ENCODE assay signal across 26 mouse cellular contexts in genomic region chr9:108732462-108732861, GRCm38 (mm10). TPM values are rescaled to one million over a fixed set of nuclear protein-coding genes. Genes with fewer than 3 reads are reported as not detected.
DNase-seq lines count a peak whose midpoint lies in the region; ATAC-seq and TF ChIP-seq lines count a peak whose summit lies in the region.
"Had no signal": no experiment of that assay in that cellular context is flagged by ENCODE, and none has a peak within 500 bp of the region (broad histone marks: within the 10 kb centered on the region; RNA-seq: fewer than 3 reads in every experiment).

No protein-coding gene starts in this region.

- peak; percentile 24; the same call in 1 of the 2 replicates for TF ChIP-seq CTCF in heart, adult 2 months (IDR thresholded peaks at IDR 0.05)
- peak; percentile 50 for TF ChIP-seq CTCF in lung, postnatal 0 days (IDR thresholded peaks at IDR 0.05)

- H3K4me3 ChIP-seq in heart, adult 2 months = no peak overlapping the region
- no peak overlapping the region for H3K4me3 ChIP-seq in lung, postnatal 0 days (ENCODE audit: low read depth, low read length)
- H3K4me3 ChIP-seq: forebrain, embryonic 10.5 days; heart, embryonic 13.5 days; hindbrain, embryonic 15.5 days; neural tube, embryonic 15.5 days; stomach, embryonic 15.5 days had no signal

- no peaks in the 10 kb centered on the region for H3K79me2 ChIP-seq in heart, adult 2 months (replicated peaks; ENCODE audit: control insufficient read depth, insufficient read depth, low read length)

- H3K4me1 ChIP-seq in heart, adult 2 months (ENCODE audit: control insufficient read depth, insufficient read depth, low read length) = no peaks in the 10 kb centered on the region
- no peaks in the 10 kb centered on the region for H3K4me1 ChIP-seq in lung, postnatal 0 days (ENCODE audit: insufficient read depth, low read depth, low read length)
- H3K4me1 ChIP-seq: forebrain, embryonic 10.5 days; heart, embryonic 13.5 days; hindbrain, embryonic 15.5 days; neural tube, embryonic 15.5 days; stomach, embryonic 15.5 days had no signal

- no peaks in the 10 kb centered on the region for H3K36me3 ChIP-seq in heart, adult 2 months (ENCODE audit: control insufficient read depth, insufficient read depth, low read length)
- H3K36me3 ChIP-seq in lung, postnatal 0 days (ENCODE audit: insufficient read depth, low read length) = 0 out of 2 replicates have a peak, but pooled peaks cover 7% of the 10 kb centered on the region

- H3K9ac ChIP-seq in heart, adult 2 months (ENCODE audit: low read depth, low read length) = no peak overlapping the region
- no peak overlapping the region for H3K9ac ChIP-seq in lung, postnatal 0 days (replicated peaks; ENCODE audit: low read depth)
- H3K9ac ChIP-seq: heart, embryonic 13.5 days; hindbrain, embryonic 15.5 days; neural tube, embryonic 15.5 days; stomach, embryonic 15.5 days had no signal

- H3K27me3 ChIP-seq in heart, adult 2 months (ENCODE audit: control insufficient read depth, insufficient read depth, low read length) = no peaks in the 10 kb centered on the region
- no peaks in the 10 kb centered on the region for H3K27me3 ChIP-seq in lung, postnatal 0 days (replicated peaks; ENCODE audit: insufficient read depth, low read length)
- H3K27me3 ChIP-seq: heart, embryonic 13.5 days; hindbrain, embryonic 15.5 days; neural tube, embryonic 15.5 days; stomach, embryonic 15.5 days had no signal

- H3K9me3 ChIP-seq in lung, postnatal 0 days (ENCODE audit: low read length) = no peaks in the 10 kb centered on the region
- H3K9me3 ChIP-seq: forebrain, embryonic 10.5 days; heart, embryonic 13.5 days; hindbrain, embryonic 15.5 days; neural tube, embryonic 15.5 days; stomach, embryonic 15.5 days had no signal

- intact Hi-C loops in heart, adult 2 months (cut with DNase I) = no loop called here
- intact Hi-C loops in heart, postnatal 14 days (cut with DNase I) = no loop called here
- intact Hi-C loops in left cerebral cortex, postnatal 14 days (cut with DNase I) = no loop called here

- no peak overlapping the region for H3K27ac ChIP-seq in heart, adult 2 months
- no peak overlapping the region for H3K27ac ChIP-seq in lung, postnatal 0 days (ENCODE audit: low read length)
- H3K27ac ChIP-seq: forebrain, embryonic 10.5 days; heart, embryonic 13.5 days; hindbrain, embryonic 15.5 days; neural tube, embryonic 15.5 days; stomach, embryonic 15.5 days had no signal

- H3K4me2 ChIP-seq in lung, postnatal 0 days (replicated peaks; ENCODE audit: low read depth, low read length) = no peak overlapping the region
- H3K4me2 ChIP-seq: heart, embryonic 13.5 days; hindbrain, embryonic 15.5 days; neural tube, embryonic 15.5 days; stomach, embryonic 15.5 days had no signal

- TF ChIP-seq EP300 in heart, adult 2 months (IDR thresholded peaks at IDR 0.05; ENCODE audit: insufficient read depth, low read depth, low read length) = no peak
- no peak for TF ChIP-seq EP300 in lung, postnatal 0 days (IDR thresholded peaks at IDR 0.05)

- no peak for TF ChIP-seq POLR2A in heart, adult 2 months (IDR thresholded peaks at IDR 0.05; ENCODE audit: insufficient read depth, low read depth, low read length)

- DNase-seq in heart, adult 2 months = no peak
- DNase-seq in heart, postnatal 14 days = no peak
- DNase-seq in lung, postnatal 0 days (ENCODE audit: low spot score) = no peak
- no peak for DNase-seq in lung, postnatal 25 days (ENCODE audit: low spot score)
- DNase-seq in A20 (ENCODE audit: low read depth, low spot score) = peak; percentile 17
- no peak for DNase-seq in left cerebral cortex, postnatal 14 days (ENCODE audit: low spot score in 2 of 2)
- no peak for DNase-seq in urinary bladder, postnatal 25 days (ENCODE audit: low spot score)
- DNase-seq: adrenal gland, postnatal 36 days; cerebellum, adult 18-20 months; cerebellum, postnatal 25 days; gastrocnemius, postnatal 10 days; heart, adult 11 months; heart, postnatal 36 days; kidney, adult 11 months; kidney, postnatal 10 days; left cerebral cortex, postnatal 4 days; lung, adult 2 months; midbrain, embryonic 14.5 days; right cerebral cortex, postnatal 14 days; thymus, adult 2 months had no signal

- ATAC-seq in lung, postnatal 0 days = no peak
- peak; percentile 55 for ATAC-seq in megakaryocyte progenitor cell, adult 5-6 weeks (replicated peaks; ENCODE audit: poor library complexity)

RNA-seq across cellular contexts. Expression of gene Prkar2a, which starts 43.3 kb away (rescaled TPM):
- 10 to 100 TPM; 78.8 to 82.8 TPM for total RNA-seq in heart, adult 2 months (2021)
- polyA plus RNA-seq in heart, adult 2 months (2012; rRNA removed) = 22.9 and 42.6 TPM in 2 replicates
- total RNA-seq in heart, postnatal 14 days (2021) = 10 to 100 TPM; 74.3 to 75.9 TPM
- 16.4 and 17.8 TPM in 2 replicates for polyA plus RNA-seq in lung, postnatal 0 days (2015; fragmentation: Nextera tagmentation; extraction: Ambion mirVana)
- 20.0 and 21.9 TPM in 2 replicates for total RNA-seq in megakaryocyte progenitor cell, adult 5-6 weeks (2015)
- 17.4 and 29.2 TPM in 2 replicates for total RNA-seq in megakaryocyte progenitor cell, adult 5-6 weeks (2017)
- total RNA-seq in left cerebral cortex, postnatal 14 days (2021) = 10 to 100 TPM; 40.6 to 45.5 TPM

RNA-seq across cellular contexts. Expression of gene Ip6k2, which starts 51.1 kb away (rescaled TPM):
- total RNA-seq in heart, adult 2 months (2021) = 10 to 100 TPM; 19.2 to 20.6 TPM
- 22.3 and 25.7 TPM in 2 replicates for polyA plus RNA-seq in heart, adult 2 months (2012; rRNA removed)
- 10 to 100 TPM; 30.7 to 31.8 TPM for total RNA-seq in heart, postnatal 14 days (2021)
- 40.4 and 48.1 TPM in 2 replicates for polyA plus RNA-seq in lung, postnatal 0 days (2015; fragmentation: Nextera tagmentation; extraction: Ambion mirVana)
- 12.9 and 21.1 TPM in 2 replicates for total RNA-seq in megakaryocyte progenitor cell, adult 5-6 weeks (2015)
- 40.9 and 50.6 TPM in 2 replicates for total RNA-seq in megakaryocyte progenitor cell, adult 5-6 weeks (2017)
- 100 to 1,000 TPM; 149 to 153 TPM for total RNA-seq in left cerebral cortex, postnatal 14 days (2021)
